Mouse (Mus musculus): ENCODE data around the gene Rheb.

GRCm38 (mm10) chr5:24873221-24873620, 30.8 kb upstream of the Rheb start:
- TF ChIP-seq CTCF (IDR thresholded peaks at IDR 0.05) (no peak), POLR2A (IDR thresholded peaks at IDR 0.05; ENCODE audit: insufficient read depth, low read depth, low read length) (no peak)
